Mouse (Mus musculus): ENCODE measurements around the gene Tbc1d22a. TPM values are rescaled to one million over a fixed set of nuclear protein-coding genes. Genes with fewer than 3 reads are reported as not detected.

The Tbc1d22a gene
- total and polyA plus RNA-seq, 3 experiments = 15.1 to 21.1 TPM; not detected in 1

DNA sequence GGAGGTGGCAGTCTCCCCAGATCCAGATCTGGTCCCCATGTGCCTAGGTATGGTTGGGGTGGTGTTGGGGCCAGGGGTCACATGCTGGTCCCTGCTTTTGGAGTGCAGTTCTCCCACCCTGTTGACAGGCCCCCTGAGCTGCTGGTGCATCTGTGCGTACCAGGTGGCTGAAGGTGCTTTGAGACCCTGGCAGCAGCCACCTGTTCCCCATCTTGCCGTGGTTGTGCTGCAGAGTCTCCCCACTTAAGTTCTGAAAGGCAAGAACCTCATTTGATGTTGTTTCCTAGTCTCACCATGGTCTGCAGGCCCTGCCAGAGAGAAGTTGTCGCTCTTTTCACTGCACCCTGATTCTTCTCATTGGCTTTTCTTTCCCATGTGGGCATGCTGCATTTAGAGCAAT, 90.6 kb downstream of the Tbc1d22a start:
- no peak for DNase-seq (ENCODE audit: low read depth, low spot score)
- H3K79me2 ChIP-seq (ENCODE audit: control insufficient read depth, insufficient read depth, low read length, poor library complexity) = no peaks in the 10 kb centered on the region
- no peaks in the 10 kb centered on the region for H3K27me3 ChIP-seq (ENCODE audit: control insufficient read depth in 1 of 2, insufficient read depth in 2 of 2, low read length in 2 of 2)
- H3K36me3 ChIP-seq (ENCODE audit: control insufficient read depth in 1 of 2, insufficient read depth in 2 of 2, low read length in 2 of 2) = no peaks in the 10 kb centered on the region; a peak in 1 of 4 replicates
- no peak overlapping the region for H3K9ac ChIP-seq (ENCODE audit: control insufficient read depth, low read depth, low read length, poor library complexity, severe bottlenecking)
- H3K9me3 ChIP-seq (replicated peaks; ENCODE audit: insufficient read depth, low read length) = no peaks in the 10 kb centered on the region
- no peak overlapping the region for H3K4me3 ChIP-seq (ENCODE audit: control insufficient read depth in 1 of 2, insufficient read depth in 1 of 2, low read depth in 2 of 2, low read length in 2 of 2)
- H3K4me1 ChIP-seq (ENCODE audit: control insufficient read depth in 1 of 2, insufficient read depth in 2 of 2, low read length in 2 of 2) = peaks cover 0 to 3% of the 10 kb centered on the region in 2 experiments; a peak in 3 of 4 replicates
- no peak overlapping the region for H3K27ac ChIP-seq (ENCODE audit: control insufficient read depth, low read depth, low read length)
- TF ChIP-seq NELFE (IDR thresholded peaks at IDR 0.05; ENCODE audit: low read depth, low read length) = no peak
- no peak for TF ChIP-seq GABPA (IDR thresholded peaks at IDR 0.05; ENCODE audit: low read depth, low read length)
- no peak for TF ChIP-seq MYC (IDR thresholded peaks at IDR 0.05; ENCODE audit: low read depth, low read length)
- TF ChIP-seq JUND (IDR thresholded peaks at IDR 0.05; ENCODE audit: low read depth, low read length) = no peak
- TF ChIP-seq UBTF (IDR thresholded peaks at IDR 0.05; ENCODE audit: borderline replicate concordance, insufficient read depth, low read depth, low read length) = no peak
- no peak for TF ChIP-seq SIN3A (IDR thresholded peaks at IDR 0.05; ENCODE audit: low read length)
- no peak for TF ChIP-seq TCF12 (IDR thresholded peaks at IDR 0.05; ENCODE audit: low read depth, low read length)
- TF ChIP-seq MEF2A (IDR thresholded peaks at IDR 0.05; ENCODE audit: extremely low read depth, insufficient replicate concordance, low read depth, low read length, poor library complexity, severe bottlenecking) = no peak
- no peak for TF ChIP-seq ZKSCAN1 (IDR thresholded peaks at IDR 0.05; ENCODE audit: low read depth, low read length)
- TF ChIP-seq POLR2A (IDR thresholded peaks at IDR 0.05; ENCODE audit: control insufficient read depth in 1 of 2, insufficient read depth in 1 of 2, low read depth in 1 of 2, low read length in 2 of 2, poor library complexity in 1 of 2) = no peak
- TF ChIP-seq NRF1 (IDR thresholded peaks at IDR 0.05; ENCODE audit: insufficient read depth, low read depth, low read length, poor library complexity, severe bottlenecking) = no peak
- TF ChIP-seq USF2 (IDR thresholded peaks at IDR 0.05; ENCODE audit: borderline replicate concordance in 1 of 2, insufficient read depth in 1 of 2, low read depth in 1 of 2, low read length in 2 of 2) = no peak
- TF ChIP-seq TAL1 (IDR thresholded peaks at IDR 0.05; ENCODE audit: low read length) = no peak
- no peak for TF ChIP-seq ZMIZ1 (IDR thresholded peaks at IDR 0.05; ENCODE audit: low read depth, low read length)
- TF ChIP-seq SMC3 (IDR thresholded peaks at IDR 0.05; ENCODE audit: low read depth, low read length) = no peak
- TF ChIP-seq MYB (IDR thresholded peaks at IDR 0.05; ENCODE audit: low read depth, low read length) = no peak
- no peak for TF ChIP-seq RAD21 (IDR thresholded peaks at IDR 0.05; ENCODE audit: low read depth, low read length)

DNA sequence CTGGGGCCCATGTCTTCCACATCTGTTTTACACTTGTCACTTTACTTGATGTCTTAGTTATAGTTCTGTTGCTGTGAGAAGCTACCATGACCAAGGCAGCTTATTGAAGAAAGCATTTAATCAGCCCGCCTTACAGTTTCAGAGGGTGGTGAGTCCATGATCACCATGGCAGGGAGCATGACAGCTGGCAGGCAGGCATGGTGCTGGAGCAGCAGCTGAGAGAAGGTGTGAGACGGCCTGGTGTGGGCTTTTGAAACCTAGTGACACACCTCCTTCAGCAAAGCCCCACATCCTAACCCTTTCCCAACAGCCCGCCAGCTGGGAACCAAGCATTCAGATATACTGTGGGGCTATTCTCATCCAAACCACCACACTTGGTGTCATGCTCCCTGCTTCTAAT, 91.0 kb downstream of the Tbc1d22a start:
- Histone ChIP-seq H3K27ac (ENCODE audit: control insufficient read depth, low read depth, low read length) (no peak overlapping the region), H3K4me1 (ENCODE audit: control insufficient read depth in 1 of 2, insufficient read depth in 2 of 2, low read length in 2 of 2) (peaks cover 2 to 3% of the 10 kb centered on the region in 2 experiments), H3K79me2 (ENCODE audit: control insufficient read depth, insufficient read depth, low read length, poor library complexity) (no peaks in the 10 kb centered on the region), H3K27me3 (ENCODE audit: control insufficient read depth in 1 of 2, insufficient read depth in 2 of 2, low read length in 2 of 2) (no peaks in the 10 kb centered on the region), H3K4me3 (ENCODE audit: control insufficient read depth in 1 of 2, insufficient read depth in 1 of 2, low read depth in 2 of 2, low read length in 2 of 2) (no peak overlapping the region), H3K9me3 (replicated peaks; ENCODE audit: insufficient read depth, low read length) (no peaks in the 10 kb centered on the region), H3K9ac (ENCODE audit: control insufficient read depth, low read depth, low read length, poor library complexity, severe bottlenecking) (no peak overlapping the region), H3K36me3 (ENCODE audit: control insufficient read depth in 1 of 2, insufficient read depth in 2 of 2, low read length in 2 of 2) (no peaks in the 10 kb centered on the region; a peak in 1 of 4 replicates)
- TF ChIP-seq SIN3A (IDR thresholded peaks at IDR 0.05; ENCODE audit: low read length) (no peak), TCF12 (IDR thresholded peaks at IDR 0.05; ENCODE audit: low read depth, low read length) (no peak), EP300 (IDR thresholded peaks at IDR 0.05; ENCODE audit: low read depth in 1 of 2, low read length in 2 of 2) (no peak), MEF2A (IDR thresholded peaks at IDR 0.05; ENCODE audit: extremely low read depth, insufficient replicate concordance, low read depth, low read length, poor library complexity, severe bottlenecking) (no peak), USF1 (IDR thresholded peaks at IDR 0.05; ENCODE audit: low read depth, low read length) (no peak)
- no peak for DNase-seq (ENCODE audit: low read depth, low spot score)

All from MEL (cell line).